Mouse (Mus musculus) liver, embryonic 13.5 days (tissue): ENCODE measurements around the gene Araf. TPM values are rescaled to one million over a fixed set of nuclear protein-coding genes. Genes with fewer than 3 reads are reported as not detected.

Experiments used
- ATAC-seq: fragments of 200-750 bp; cut with Nextera tagmentation; 2 replicates; pipeline ENCODE4 v1.8.0; 2017; ENCODE audit warnings: low read depth, mild to moderate bottlenecking, moderate number of reproducible peaks, moderate library complexity
- DNase-seq: peaks from one replicate; pipeline ENCODE4 v3.0.0; 2022
- H3K27ac ChIP-seq: fragments of 300-500 bp; sonication (generic); 2 replicates; pipeline ENCODE4 v1.5.1; 2015; ENCODE audit warnings: moderate library complexity, mild to moderate bottlenecking, inconsistent platforms
- H3K27me3 ChIP-seq: fragments of 300-500 bp; sonication (generic); 2 replicates; pipeline ENCODE4 v1.6.1; 2015; ENCODE audit warnings: mild to moderate bottlenecking, inconsistent platforms
- H3K36me3 ChIP-seq: fragments of 300-500 bp; sonication (generic); 2 replicates; pipeline ENCODE4 v1.6.1; 2015; ENCODE audit warnings: mild to moderate bottlenecking, inconsistent platforms
- H3K4me1 ChIP-seq: fragments of 300-500 bp; sonication (generic); replicated peaks from 2 replicates; pipeline ENCODE4 v1.6.1; 2015; ENCODE audit warnings: inconsistent platforms
- H3K4me2 ChIP-seq: fragments of 300-500 bp; sonication (generic); 2 replicates; pipeline ENCODE4 v1.6.1; 2015; ENCODE audit warnings: inconsistent platforms, mild to moderate bottlenecking, moderate library complexity
- H3K4me3 ChIP-seq: fragments of 300-500 bp; sonication (generic); replicated peaks from 2 replicates; pipeline ENCODE4 v1.5.1; 2015; ENCODE audit warnings: mild to moderate bottlenecking, inconsistent platforms
- H3K9ac ChIP-seq: fragments of 300-500 bp; sonication (generic); 2 replicates; pipeline ENCODE4 v1.6.1; 2015; ENCODE audit warnings: mild to moderate bottlenecking, inconsistent platforms
- H3K9me3 ChIP-seq: fragments of 300-500 bp; sonication (generic); replicated peaks from 2 replicates; pipeline ENCODE4 v1.6.1; 2016; ENCODE audit warnings: inconsistent platforms
- WGBS: fragments of 180-500 bp; shearing (Covaris S2); methylation state at CpG from one replicate; pipeline ENCODE4 v1.1.7; 2015; ENCODE audit not compliant: insufficient replicate concordance; 5-methylcytosine and 5-hydroxymethylcytosine counted together
- microRNA-seq: library from miRNA; unstranded; fragments of <30 nt; microRNA quantifications from one replicate; pipeline ENCODE4, GENCODE M21; 2016
- polyA plus RNA-seq: library from polyadenylated mRNA; unstranded; fragments of >200 nt; fragmentation: Nextera tagmentation; extraction: Ambion mirVana; gene quantifications from 2 replicates; pipeline ENCODE4 v1.2.1, GENCODE M21; 2015

Araf gene
- polyA plus RNA-seq, 1 experiment from 2014 or later: 43.1 TPM

DNA sequence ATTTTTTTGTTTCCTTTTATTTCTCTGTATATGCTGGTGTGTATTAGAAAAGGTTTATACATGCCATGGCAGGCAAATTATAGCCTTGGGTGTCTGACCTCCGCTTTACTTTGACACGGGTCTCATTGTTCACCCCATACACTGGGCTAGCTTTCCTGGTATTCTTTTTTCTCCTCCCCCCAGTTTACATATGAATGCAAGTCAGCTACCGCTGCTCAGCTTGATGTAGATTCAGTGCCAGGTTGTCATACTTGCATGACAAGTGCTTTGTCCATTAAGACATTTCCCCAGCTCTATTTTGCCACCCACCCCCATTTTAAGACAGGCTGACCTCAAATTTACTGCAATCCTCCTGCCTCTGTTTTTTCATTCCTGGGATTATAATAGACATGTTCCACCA, 77.6 kb downstream of the Araf start:
- DNase-seq (no peak), ATAC-seq (no peak)
- WGBS: 52% methylated on average over 3 of the region's 3 CpGs
- H3K4me1 ChIP-seq: no peaks in the 10 kb centered on the region
- H3K9ac ChIP-seq: no peak overlapping the region
- H3K9me3 ChIP-seq: no peaks in the 10 kb centered on the region
- no peak overlapping the region for H3K4me3 ChIP-seq
- H3K27ac ChIP-seq: no peak overlapping the region
- 0 out of 2 replicates have a peak, but pooled peaks cover 3% of the 10 kb centered on the region for H3K27me3 ChIP-seq
- H3K4me2 ChIP-seq: no peak overlapping the region
- no peaks in the 10 kb centered on the region for H3K36me3 ChIP-seq

DNA sequence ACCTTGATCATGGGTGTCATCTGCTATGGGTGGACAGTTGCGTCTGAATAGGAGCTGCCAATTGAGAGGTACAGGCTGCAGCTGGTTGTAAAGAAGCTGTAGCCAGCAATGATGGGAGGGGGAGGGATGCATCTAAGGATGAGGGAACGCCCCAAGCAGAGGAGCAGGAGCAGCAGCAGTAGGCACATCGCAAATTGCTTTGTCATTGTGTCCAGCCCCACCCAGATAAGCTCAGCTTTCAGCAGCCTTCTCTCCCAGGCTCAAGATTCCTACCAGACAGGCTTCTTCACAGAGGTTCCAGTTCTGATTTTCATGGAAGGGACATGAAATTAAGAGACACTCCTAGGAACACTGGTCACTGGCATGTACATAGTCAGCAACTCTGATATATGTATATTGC, 112.5 kb downstream of the Araf start:
- Histone ChIP-seq H3K9me3 (no peaks in the 10 kb centered on the region), H3K4me2 (no peak overlapping the region), H3K9ac (no peak overlapping the region), H3K27me3 (no peaks in the 10 kb centered on the region), H3K27ac (no peak overlapping the region), H3K4me3 (no peak overlapping the region), H3K4me1 (peaks cover 9% of the 10 kb centered on the region), H3K36me3 (no peaks in the 10 kb centered on the region)
- peak; percentile 76 for ATAC-seq
- peak; percentile 28 for DNase-seq
- 22% methylated on average over 3 of the region's 3 CpGs for WGBS

Small RNA genes lying within 50 kb of the gene (microRNA-seq; reads per million reads assigned to microRNA genes)
- gene Gm24824: not detected
- not detected for gene Mir5617

Other genes with a start within 250 kb of the Araf start
- gene Rgn, start 248.0 kb upstream of the Araf start, polyA plus RNA-seq: 112 and 133 TPM in 2 replicates
- gene Rbm10, start 180.3 kb upstream of the Araf start, polyA plus RNA-seq: 35.9 and 40.2 TPM in 2 replicates
- 158 and 169 TPM in 2 replicates for gene Ndufb11, start 180.2 kb upstream of the Araf start, polyA plus RNA-seq
- 118 and 140 TPM in 2 replicates for gene Uba1, start 139.5 kb upstream of the Araf start, polyA plus RNA-seq
- 32.0 and 36.7 TPM in 2 replicates for gene Cdk16, start 109.9 kb upstream of the Araf start, polyA plus RNA-seq
- 7.3 and 8.7 TPM in 2 replicates for gene Usp11, start 93.9 kb upstream of the Araf start, polyA plus RNA-seq
- 3.1 and 3.3 TPM in 2 replicates for gene Timp1, start 72.4 kb downstream of the Araf start, polyA plus RNA-seq
- 0.03 and 0.12 TPM in 2 replicates for gene Syn1, start 123.2 kb downstream of the Araf start, polyA plus RNA-seq
- 18.6 and 19.3 TPM in 2 replicates for gene Cfp, start 133.7 kb downstream of the Araf start, polyA plus RNA-seq
- gene Elk1, start 152.8 kb downstream of the Araf start, polyA plus RNA-seq: 1.9 and 2.7 TPM in 2 replicates
- gene Uxt, start 164.2 kb downstream of the Araf start, polyA plus RNA-seq: 51.8 and 57.8 TPM in 2 replicates